Mouse (Mus musculus) lung, postnatal 0 days (tissue): ENCODE data around the gene Rps17. TPM values are rescaled to one million over a fixed set of nuclear protein-coding genes. Genes with fewer than 3 reads are reported as not detected.
A peak's percentile ranks its signal among the peaks of the same experiment; 100 is the strongest.

ENCODE experiments used
- ATAC-seq: fragments of 200-750 bp; cut with Nextera tagmentation; 2 replicates; pipeline ENCODE4 v1.8.0; 2017; ENCODE audit warnings: moderate library complexity
- DNase-seq: peaks from one replicate; pipeline ENCODE4 v3.0.0-alpha.2; 2016; ENCODE audit warnings: low spot score
- H3K27ac ChIP-seq: fragments of 300-500 bp; sonication (generic); 2 replicates; pipeline ENCODE4 v1.5.1; 2014; ENCODE audit warnings: antibody characterized with exemption, mild to moderate bottlenecking, low read length, mixed read lengths
- H3K27me3 ChIP-seq: fragments of 300-500 bp; sonication (generic); replicated peaks from 2 replicates; pipeline ENCODE4 v1.6.1; 2014; ENCODE audit warnings: low read length, mixed read lengths; ENCODE audit not compliant: insufficient read depth
- H3K36me3 ChIP-seq: fragments of 300-500 bp; sonication (generic); 2 replicates; pipeline ENCODE4 v1.6.1; 2014; ENCODE audit warnings: low read length, mixed read lengths; ENCODE audit not compliant: insufficient read depth
- H3K4me1 ChIP-seq: fragments of 300-500 bp; sonication (generic); 2 replicates; pipeline ENCODE4 v1.6.1; 2014; ENCODE audit warnings: antibody characterized with exemption, low read depth, low read length, mixed read lengths; ENCODE audit not compliant: insufficient read depth
- H3K4me2 ChIP-seq: fragments of 300-500 bp; sonication (generic); replicated peaks from 2 replicates; pipeline ENCODE4 v1.6.1; 2014; ENCODE audit warnings: low read depth, mild to moderate bottlenecking, low read length, moderate library complexity, mixed read lengths
- H3K4me3 ChIP-seq: fragments of 300-500 bp; sonication (generic); 2 replicates; pipeline ENCODE4 v1.5.1; 2014; ENCODE audit warnings: low read depth, low read length
- H3K9ac ChIP-seq: fragments of 300-500 bp; sonication (generic); replicated peaks from 2 replicates; pipeline ENCODE4 v1.6.1; 2014; ENCODE audit warnings: low read depth, mild to moderate bottlenecking
- H3K9me3 ChIP-seq: fragments of 300-500 bp; sonication (generic); 2 replicates; pipeline ENCODE4 v1.6.1; 2016; ENCODE audit warnings: low read length, mixed read lengths
- CTCF ChIP-seq: IDR thresholded peaks from 2 replicates; pipeline ENCODE4 v1.5.1; 2016; ENCODE audit warnings: antibody characterized with exemption, mild to moderate bottlenecking
- EP300 ChIP-seq: IDR thresholded peaks from 2 replicates; pipeline ENCODE4 v1.6.1; 2016; ENCODE audit warnings: antibody characterized with exemption, mild to moderate bottlenecking, control low read depth
- WGBS: fragments of 180-500 bp; shearing (Covaris S2); extraction: QIAGEN DNeasy Blood & Tissue Kit; methylation state at CpG from one replicate; pipeline ENCODE4 v1.1.7; 2014; 5-methylcytosine and 5-hydroxymethylcytosine counted together
- polyA plus RNA-seq: library from polyadenylated mRNA; unstranded; fragments of >200 nt; fragmentation: Nextera tagmentation; extraction: Ambion mirVana; gene quantifications from 2 replicates; pipeline ENCODE4 v1.2.1, GENCODE M21; 2015

The Rps17 gene
- polyA plus RNA-seq, 1 experiment from 2014 or later = 899 TPM

DNA sequence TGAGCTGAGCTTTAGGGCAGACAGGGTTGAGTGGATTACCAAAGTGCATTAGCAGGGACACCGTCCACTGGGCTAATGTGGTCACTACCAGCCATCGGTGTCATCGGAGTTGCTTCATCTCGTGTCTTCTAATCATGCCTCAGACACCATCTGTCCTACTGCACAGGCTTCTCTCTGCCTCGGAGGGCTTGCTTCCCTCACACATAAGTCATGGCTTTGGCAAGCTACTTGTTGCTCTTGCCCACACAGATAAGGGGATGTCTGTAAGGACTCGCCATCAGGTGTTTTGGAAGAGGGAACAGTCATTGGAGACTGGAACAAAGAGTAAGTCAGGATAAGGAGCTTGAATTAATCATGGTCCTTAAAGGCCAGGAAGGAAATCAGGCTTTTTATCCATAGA is 35.8 kb downstream of the Rps17 start:
- no peaks in the 10 kb centered on the region for H3K27me3 ChIP-seq
- H3K4me1 ChIP-seq = no peaks in the 10 kb centered on the region
- H3K36me3 ChIP-seq = no peaks in the 10 kb centered on the region
- H3K9ac ChIP-seq = no peak overlapping the region
- H3K4me3 ChIP-seq = no peak overlapping the region
- no peak for DNase-seq
- TF ChIP-seq CTCF = no peak
- TF ChIP-seq EP300 = no peak
- 82% methylated on average over 6 of the region's 6 CpGs for WGBS
- ATAC-seq = no peak
- H3K4me2 ChIP-seq = no peak overlapping the region
- no peaks in the 10 kb centered on the region for H3K9me3 ChIP-seq
- H3K27ac ChIP-seq = no peak overlapping the region

DNA sequence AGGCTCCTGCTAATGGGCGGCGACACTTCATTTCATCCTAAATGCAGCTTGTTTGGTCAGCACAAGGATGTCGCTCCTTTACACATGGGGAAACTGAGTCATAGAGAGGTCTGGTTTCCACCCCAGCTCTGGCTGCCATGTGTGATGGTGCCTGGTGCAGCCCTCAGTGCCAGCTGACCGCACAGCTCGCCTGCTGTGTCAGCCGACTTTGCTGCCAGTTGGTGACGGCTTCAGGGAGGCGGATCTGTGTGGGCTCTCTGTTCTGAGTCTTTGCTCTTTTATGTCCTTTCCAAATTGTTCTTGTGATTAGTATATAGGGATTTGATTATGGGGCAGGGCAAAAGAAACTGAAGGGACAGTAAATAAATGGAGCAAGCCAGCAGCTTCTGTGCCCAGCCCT is 37.3 kb downstream of the Rps17 start:
- Histone ChIP-seq H3K4me2 (no peak overlapping the region), H3K4me1 (no peaks in the 10 kb centered on the region), H3K27me3 (no peaks in the 10 kb centered on the region), H3K9ac (no peak overlapping the region), H3K36me3 (no peaks in the 10 kb centered on the region), H3K4me3 (no peak overlapping the region), H3K27ac (no peak overlapping the region), H3K9me3 (no peaks in the 10 kb centered on the region)
- ATAC-seq (no peak), DNase-seq (no peak)
- TF ChIP-seq CTCF = no peak
- no peak for TF ChIP-seq EP300
- WGBS = 81% methylated on average over 8 of the region's 8 CpGs

DNA sequence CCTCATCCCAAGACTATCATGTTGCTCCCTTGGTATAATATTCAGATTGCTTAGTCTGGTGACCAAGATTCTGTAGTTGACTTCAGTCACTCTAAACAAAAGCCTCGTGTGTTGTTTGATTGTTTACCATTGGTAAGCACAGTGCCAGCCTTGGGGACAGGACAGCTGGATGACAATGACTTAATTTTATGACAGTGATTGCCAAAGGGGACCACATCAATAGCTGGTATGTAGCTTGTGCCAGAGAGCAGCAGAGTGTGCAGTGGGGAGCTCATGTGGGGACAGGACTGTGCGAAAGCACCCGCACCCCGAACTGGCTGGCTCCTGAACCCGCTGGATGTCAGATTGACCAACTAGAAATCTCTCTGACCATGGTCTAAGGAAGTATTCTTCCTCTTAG is 40.4 kb downstream of the Rps17 start:
- TF ChIP-seq CTCF (no peak), EP300 (no peak)
- Histone ChIP-seq H3K27me3 (no peaks in the 10 kb centered on the region), H3K36me3 (no peaks in the 10 kb centered on the region), H3K4me3 (no peak overlapping the region), H3K9ac (no peak overlapping the region), H3K27ac (no peak overlapping the region), H3K4me2 (no peak overlapping the region), H3K4me1 (no peaks in the 10 kb centered on the region), H3K9me3 (no peaks in the 10 kb centered on the region)
- ATAC-seq = no peak
- no peak for DNase-seq
- WGBS = 83% methylated on average over 5 of the region's 5 CpGs

DNA sequence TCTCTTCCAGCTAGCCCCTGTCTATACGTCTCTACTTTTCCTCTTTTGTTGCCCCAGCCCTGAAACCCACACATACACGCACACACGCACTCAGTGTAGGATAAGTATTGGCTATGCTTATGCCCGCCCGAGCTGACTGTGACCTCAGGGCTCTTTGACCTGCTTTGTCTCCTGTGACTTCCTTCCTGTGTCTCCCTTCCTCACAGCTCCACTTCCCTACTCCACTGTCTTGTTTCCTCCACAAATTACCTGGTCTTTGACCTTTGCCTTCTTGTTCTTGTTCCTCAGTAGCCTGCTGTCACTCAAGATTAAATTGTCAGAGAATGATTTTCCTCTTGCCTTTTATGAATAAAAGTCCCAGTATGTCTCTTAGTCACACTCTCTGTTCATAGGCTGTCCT is 41.0 kb downstream of the Rps17 start:
- WGBS = 68% methylated on average over 5 of the region's 5 CpGs
- Histone ChIP-seq H3K4me2 (no peak overlapping the region), H3K9me3 (no peaks in the 10 kb centered on the region), H3K4me3 (no peak overlapping the region), H3K9ac (no peak overlapping the region), H3K27ac (no peak overlapping the region), H3K4me1 (no peaks in the 10 kb centered on the region), H3K36me3 (no peaks in the 10 kb centered on the region), H3K27me3 (no peaks in the 10 kb centered on the region)
- ATAC-seq (no peak), DNase-seq (no peak)
- TF ChIP-seq CTCF = no peak
- no peak for TF ChIP-seq EP300

DNA sequence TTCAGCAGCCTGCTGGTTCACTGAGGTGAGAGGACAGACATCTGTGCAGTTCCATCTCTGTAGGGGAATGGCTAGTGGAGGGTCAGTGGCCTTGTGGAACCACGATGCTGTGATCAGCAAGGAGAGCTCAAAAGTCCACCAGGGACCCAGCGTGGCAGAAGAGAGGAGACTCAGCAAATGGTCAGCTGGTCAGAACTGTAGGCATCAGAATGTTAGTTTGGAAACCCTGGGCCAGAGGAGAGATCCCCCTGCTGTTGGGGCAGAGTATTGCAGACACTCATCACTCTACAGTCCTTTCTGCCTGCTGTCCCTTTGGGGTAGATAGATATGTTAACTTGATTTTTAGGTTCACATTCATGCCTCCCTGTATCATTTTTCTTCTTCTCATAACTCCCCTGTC is 41.4 kb downstream of the Rps17 start:
- Histone ChIP-seq H3K9me3 (no peaks in the 10 kb centered on the region), H3K27ac (no peak overlapping the region), H3K4me3 (no peak overlapping the region), H3K27me3 (no peaks in the 10 kb centered on the region), H3K4me2 (no peak overlapping the region), H3K4me1 (no peaks in the 10 kb centered on the region), H3K36me3 (no peaks in the 10 kb centered on the region), H3K9ac (no peak overlapping the region)
- WGBS = 86% methylated on average over 2 of the region's 2 CpGs
- TF ChIP-seq CTCF (peak; percentile 64), EP300 (no peak)
- DNase-seq (no peak), ATAC-seq (no peak)

DNA sequence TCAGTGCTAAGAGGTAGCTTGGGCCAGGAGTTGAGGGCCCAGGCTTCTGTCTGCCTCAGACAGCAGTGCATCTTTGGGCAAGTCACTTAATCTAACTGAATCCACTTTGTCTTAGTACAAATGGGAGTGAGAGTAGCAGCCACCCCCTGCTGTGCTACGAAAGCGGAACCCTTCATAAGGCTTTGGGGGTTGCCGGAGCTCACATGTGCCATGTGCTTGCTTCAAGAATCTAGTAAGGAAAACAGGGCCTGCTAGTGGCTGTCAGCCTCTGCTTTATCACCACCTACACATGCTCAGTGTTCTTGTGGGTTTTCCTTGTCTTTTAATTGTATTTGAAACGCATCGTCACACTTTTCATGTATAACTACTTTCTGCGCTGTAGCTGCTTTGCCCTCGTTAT is 43.7 kb downstream of the Rps17 start:
- WGBS = 89% methylated on average over 7 of the region's 7 CpGs
- H3K36me3 ChIP-seq = no peaks in the 10 kb centered on the region

DNA sequence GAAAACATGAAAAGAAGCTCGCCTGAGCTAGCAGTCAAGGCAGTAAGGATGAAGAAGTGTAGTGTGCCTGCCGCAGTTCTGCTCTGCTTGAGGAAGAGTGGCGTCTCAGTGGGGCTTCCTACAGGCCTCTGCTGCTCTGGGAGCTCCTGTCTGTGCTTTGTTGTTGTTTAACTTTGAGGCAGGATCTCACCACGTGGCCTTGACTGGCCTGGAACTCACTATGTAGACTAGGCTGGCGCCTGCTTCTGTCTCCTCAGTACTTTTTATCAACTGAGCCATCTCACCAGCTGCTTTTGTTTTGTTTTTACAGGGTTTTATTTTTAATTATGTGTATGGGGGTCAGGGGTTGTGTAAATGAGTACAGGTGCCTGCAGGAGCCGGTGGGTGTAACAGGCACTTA is 46.8 kb downstream of the Rps17 start:
- Histone ChIP-seq H3K4me1 (no peaks in the 10 kb centered on the region), H3K4me3 (no peak overlapping the region), H3K27ac (no peak overlapping the region), H3K36me3 (no peaks in the 10 kb centered on the region), H3K9me3 (no peaks in the 10 kb centered on the region), H3K27me3 (no peaks in the 10 kb centered on the region), H3K4me2 (no peak overlapping the region), H3K9ac (no peak overlapping the region)
- TF ChIP-seq CTCF (no peak), EP300 (no peak)
- ATAC-seq (no peak), DNase-seq (no peak)
- whole genome bisulfite sequencing = 34% methylated on average over 6 of the region's 6 CpGs

More for the DNA sequence above, 43.7 kb downstream of the Rps17 start:
- H3K9me3 ChIP-seq = no peaks in the 10 kb centered on the region
- ATAC-seq = no peak
- no peaks in the 10 kb centered on the region for H3K4me1 ChIP-seq
- no peak overlapping the region for H3K27ac ChIP-seq
- no peak overlapping the region for H3K4me3 ChIP-seq
- H3K27me3 ChIP-seq = no peaks in the 10 kb centered on the region
- TF ChIP-seq EP300 (no peak), CTCF (no peak)
- DNase-seq = no peak
- H3K9ac ChIP-seq = no peak overlapping the region
- H3K4me2 ChIP-seq = no peak overlapping the region
